Mouse (Mus musculus): ENCODE measurements around the gene Dusp7. TPM values are rescaled to one million over a fixed set of nuclear protein-coding genes. Genes with fewer than 3 reads are reported as not detected.

Gene Dusp7
- total RNA-seq, 2 experiments from 2014 or later: 25.0 to 25.8 TPM

DNA sequence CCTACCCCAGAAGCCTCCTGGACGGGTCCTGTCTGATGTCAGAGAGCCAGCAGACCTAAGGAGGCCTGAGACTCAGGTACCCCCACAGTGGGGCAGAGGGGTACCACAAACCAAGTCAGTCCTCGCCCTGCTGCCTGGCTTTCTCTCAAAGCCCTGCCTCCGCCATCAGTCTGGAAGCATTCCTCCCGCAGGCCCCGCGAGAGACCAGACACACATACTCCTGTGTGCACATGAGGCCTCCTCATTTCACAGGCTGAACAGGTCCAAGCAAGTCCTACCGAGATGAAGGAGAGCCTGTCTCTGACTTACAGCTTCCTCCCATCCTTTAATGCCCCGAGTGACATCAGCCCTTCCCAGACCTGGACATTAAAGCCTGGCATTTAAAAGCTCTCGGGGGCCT is 10.3 kb downstream of the Dusp7 start:
- DNase-seq (ENCODE audit: low spot score in 2 of 2): no peak

DNA sequence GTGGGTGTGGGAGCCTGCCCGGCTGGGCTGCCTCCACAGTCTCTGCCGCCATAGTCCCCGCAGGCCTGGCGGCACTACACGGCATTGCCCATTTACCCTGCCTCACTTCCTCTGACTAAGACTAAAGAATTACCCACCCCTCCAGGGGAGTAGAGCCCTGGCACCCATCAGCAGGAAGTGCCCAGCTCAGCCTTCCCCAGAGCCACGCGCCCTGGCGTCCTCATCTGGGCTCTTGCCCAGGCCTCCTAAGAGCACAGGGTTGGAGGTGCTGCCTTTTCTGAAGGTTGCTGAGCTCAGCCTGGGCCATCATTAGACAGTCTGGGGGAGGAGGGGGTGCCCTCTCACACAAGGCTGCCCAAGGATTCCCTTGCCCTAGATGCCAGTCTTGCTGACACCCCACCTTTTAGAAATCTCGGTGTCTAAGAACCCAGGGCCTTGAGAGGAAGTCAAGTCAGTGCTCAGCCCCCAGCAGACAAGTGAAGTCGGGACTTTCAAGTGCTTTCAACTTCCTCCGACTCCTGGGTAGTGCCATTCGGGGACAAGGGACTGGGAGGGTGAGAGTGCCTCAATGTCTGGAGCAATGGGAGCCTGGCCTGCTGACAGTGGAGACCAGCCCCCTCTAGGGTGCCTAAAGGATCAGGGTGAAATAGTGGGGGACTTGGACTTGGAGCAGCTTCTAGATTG is 17.9 kb downstream of the Dusp7 start:
- DNase-seq (ENCODE audit: low spot score in 2 of 2): no peak

- no peak for DNase-seq (ENCODE audit: low spot score in 2 of 2)
These were observed 24.5 kb downstream of the Dusp7 start for GRCm38 (mm10) chr9:106392828-106393527.

DNA sequence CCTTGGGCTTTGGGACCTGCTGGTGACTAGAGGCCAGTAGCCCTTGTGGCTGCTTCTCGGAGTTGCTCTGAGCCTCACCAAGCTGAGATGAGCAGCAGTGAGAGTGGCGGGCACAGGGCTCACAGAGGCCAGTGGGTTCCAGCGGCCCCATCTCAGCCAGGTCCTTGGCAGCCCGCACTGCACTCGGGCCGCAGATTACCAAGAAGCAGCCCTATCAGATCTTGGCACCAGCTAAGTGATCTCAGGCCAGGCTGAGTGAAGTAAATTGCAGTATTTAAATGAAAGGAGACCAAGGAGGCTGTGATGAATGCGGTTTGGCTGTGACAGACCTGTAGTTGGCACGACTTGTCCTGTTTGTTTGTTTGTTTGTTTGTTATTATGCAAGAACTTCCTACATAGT is 25.1 kb downstream of the Dusp7 start:
- DNase-seq (ENCODE audit: low spot score in 2 of 2): no peak

- no peak for DNase-seq (ENCODE audit: low spot score in 2 of 2)
These were observed 26.5 kb downstream of the Dusp7 start for GRCm38 (mm10) chr9:106394649-106395602.

DNA sequence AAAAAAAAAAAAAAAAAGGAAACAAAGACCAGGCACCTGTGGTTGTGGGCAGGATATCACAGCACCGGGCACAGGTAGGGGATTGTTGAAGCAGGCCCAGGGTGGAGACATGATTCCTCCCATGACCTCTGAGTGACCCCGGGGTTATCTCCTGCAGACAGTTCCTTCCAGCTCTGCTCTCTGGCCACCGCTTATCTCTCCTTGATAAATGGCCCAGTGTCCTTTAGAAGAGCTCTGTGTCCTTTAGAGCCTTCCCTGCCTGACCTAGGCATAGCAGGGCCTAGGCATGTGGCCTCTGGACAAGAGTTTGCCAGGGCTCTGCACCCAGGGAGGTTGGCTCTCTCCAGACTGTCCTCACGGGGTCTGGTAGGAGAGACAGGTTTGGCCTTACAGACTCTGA is 29.3 kb downstream of the Dusp7 start:
- DNase-seq (ENCODE audit: low spot score in 2 of 2): no peak

- DNase-seq (ENCODE audit: low spot score in 2 of 2): no peak
These were observed 30.4 kb downstream of the Dusp7 start for GRCm38 (mm10) chr9:106398667-106399311.

GRCm38 (mm10) chr9:106399808-106400207 is 31.4 kb downstream of the Dusp7 start:
- no peak for DNase-seq (ENCODE audit: low spot score in 2 of 2)

- no peak for DNase-seq (ENCODE audit: low spot score in 2 of 2)
These were observed 33.7 kb downstream of the Dusp7 start for GRCm38 (mm10) chr9:106402149-106402548.

GRCm38 (mm10) chr9:106402607-106403375 is 34.4 kb downstream of the Dusp7 start:
- DNase-seq (ENCODE audit: low spot score in 2 of 2): no peak

DNA sequence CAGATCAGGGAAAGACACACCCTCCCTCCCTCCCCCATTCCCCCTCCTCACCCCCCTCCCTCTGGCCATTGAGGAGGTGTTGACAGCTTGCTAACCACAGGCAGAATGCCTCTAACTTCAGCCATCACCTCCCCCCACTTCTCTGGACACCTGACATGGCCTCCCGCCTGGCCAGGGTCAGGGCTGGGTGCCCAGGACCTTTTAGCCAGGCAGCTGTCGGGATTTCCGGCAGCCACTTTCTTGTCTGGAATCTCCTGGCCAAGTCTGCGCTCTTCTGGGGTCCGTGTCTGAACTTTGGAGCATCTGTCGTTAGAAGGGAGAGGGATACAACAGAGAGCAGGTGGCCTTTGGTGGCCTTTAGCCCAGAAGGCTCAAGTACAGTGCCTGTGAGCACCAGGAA is 36.8 kb downstream of the Dusp7 start:
- DNase-seq (ENCODE audit: low spot score in 2 of 2): no peak

GRCm38 (mm10) chr9:106406443-106407078 is 38.1 kb downstream of the Dusp7 start:
- DNase-seq (ENCODE audit: low spot score in 2 of 2): no peak

- DNase-seq (ENCODE audit: low spot score in 2 of 2): no peak
These were observed 40.7 kb downstream of the Dusp7 start for GRCm38 (mm10) chr9:106409096-106409495.

- DNase-seq (ENCODE audit: low spot score in 2 of 2): no peak
These were observed 41.7 kb downstream of the Dusp7 start for GRCm38 (mm10) chr9:106410086-106410650.

DNA sequence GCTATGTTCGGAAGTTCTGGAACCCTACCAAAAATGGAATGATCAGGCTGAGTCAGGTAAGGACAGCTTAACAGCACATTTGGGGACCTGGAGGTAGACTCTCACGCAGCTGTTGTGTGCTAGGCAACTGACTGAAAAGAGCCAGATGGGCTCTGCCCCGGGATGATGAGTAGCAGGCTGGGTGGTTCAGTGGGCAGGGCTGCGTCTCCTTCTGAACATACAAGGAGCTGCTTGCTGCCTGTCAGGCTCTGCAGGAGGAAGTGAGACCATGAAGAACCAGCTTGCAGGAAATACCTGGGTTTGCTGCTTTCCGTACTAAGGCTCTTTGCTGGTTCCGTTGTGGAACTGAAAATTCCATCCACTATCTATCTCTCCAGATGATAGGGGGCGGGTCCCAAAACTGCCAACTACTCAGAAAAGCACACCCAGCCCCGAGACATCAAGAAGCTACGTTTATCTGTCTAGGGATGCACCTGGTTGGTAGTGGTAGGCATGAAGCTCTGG is 42.7 kb downstream of the Dusp7 start:
- no peak for DNase-seq (ENCODE audit: low spot score in 2 of 2)

GRCm38 (mm10) chr9:106411729-106412128 is 43.3 kb downstream of the Dusp7 start:
- no peak for DNase-seq (ENCODE audit: low spot score in 2 of 2)

- no peak for DNase-seq (ENCODE audit: low spot score in 2 of 2)
These were observed 43.8 kb downstream of the Dusp7 start for GRCm38 (mm10) chr9:106412210-106412609.

- DNase-seq (ENCODE audit: low spot score in 2 of 2): no peak
These were observed 45.2 kb downstream of the Dusp7 start for GRCm38 (mm10) chr9:106413606-106414005.

DNA sequence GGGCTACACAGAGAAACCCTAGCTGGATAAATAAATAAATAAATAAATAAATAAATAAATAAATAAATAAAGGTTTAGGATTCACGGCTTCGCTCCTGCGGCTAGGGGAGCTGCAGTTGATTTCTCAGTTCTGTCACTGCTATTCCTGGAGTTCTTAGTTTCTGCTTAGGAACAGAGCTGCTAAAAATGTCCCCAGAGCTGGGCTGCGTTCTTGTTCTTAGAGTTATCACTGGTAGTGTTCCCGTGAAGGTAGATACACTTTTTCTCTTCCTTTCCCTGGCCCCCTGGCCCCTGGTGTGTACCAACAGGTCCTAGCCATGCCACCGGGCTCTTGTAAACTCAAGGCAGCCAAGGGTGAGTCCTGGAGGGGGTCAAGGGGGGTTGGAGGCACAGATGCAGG is 48.4 kb downstream of the Dusp7 start:
- no peak for DNase-seq (ENCODE audit: low spot score in 2 of 2)

All from adrenal gland, postnatal 4 days (tissue).